Mouse (Mus musculus): ENCODE measurements at regions not wholly inside any gene's neighbourhood (a gene's known extent, or its start where the extent isn't known, plus 50 kb on each side); places are given as distances from the start of the nearest gene placed in this dataset.

- Histone ChIP-seq H3K4me3 (ENCODE audit: insufficient read depth, low read depth, low read length) (no peak overlapping the region), H3K4me1 (ENCODE audit: control insufficient read depth, insufficient read depth, insufficient read length, low read length) (no peaks in the 10 kb centered on the region), H3K27ac (replicated peaks; ENCODE audit: low read depth, low read length) (no peak overlapping the region)
These were observed 172.8 kb downstream of the Barhl2 start for GRCm38 (mm10) chr5:106285152-106285551.

- no peak overlapping the region for H3K4me3 ChIP-seq (ENCODE audit: insufficient read depth, low read depth, low read length)
- H3K4me1 ChIP-seq (ENCODE audit: control insufficient read depth, insufficient read depth, insufficient read length, low read length), result no peaks in the 10 kb centered on the region
- H3K27ac ChIP-seq (replicated peaks; ENCODE audit: low read depth, low read length), result no peak overlapping the region
These were observed 173.2 kb downstream of the Barhl2 start for GRCm38 (mm10) chr5:106284731-106285130.

- no peaks in the 10 kb centered on the region for H3K4me1 ChIP-seq (ENCODE audit: control insufficient read depth, insufficient read depth, insufficient read length, low read length)
- no peak overlapping the region for H3K4me3 ChIP-seq (ENCODE audit: insufficient read depth, low read depth, low read length)
- no peak overlapping the region for H3K27ac ChIP-seq (replicated peaks; ENCODE audit: low read depth, low read length)
These were observed 175.3 kb downstream of the Barhl2 start for GRCm38 (mm10) chr5:106282646-106283045.

- no peak overlapping the region for H3K4me3 ChIP-seq (ENCODE audit: insufficient read depth, low read depth, low read length)
- H3K27ac ChIP-seq (replicated peaks; ENCODE audit: low read depth, low read length), result no peak overlapping the region
- no peaks in the 10 kb centered on the region for H3K4me1 ChIP-seq (ENCODE audit: control insufficient read depth, insufficient read depth, insufficient read length, low read length)
These were observed 180.2 kb downstream of the Barhl2 start for GRCm38 (mm10) chr5:106277786-106278185.

GRCm38 (mm10) chr5:106277231-106277630 lies 180.7 kb downstream of the Barhl2 start:
- Histone ChIP-seq H3K27ac (replicated peaks; ENCODE audit: low read depth, low read length) (no peak overlapping the region), H3K4me3 (ENCODE audit: insufficient read depth, low read depth, low read length) (no peak overlapping the region), H3K4me1 (ENCODE audit: control insufficient read depth, insufficient read depth, insufficient read length, low read length) (no peaks in the 10 kb centered on the region)

- no peak overlapping the region for H3K4me3 ChIP-seq (ENCODE audit: insufficient read depth, low read depth, low read length)
- no peak overlapping the region for H3K27ac ChIP-seq (replicated peaks; ENCODE audit: low read depth, low read length)
- no peaks in the 10 kb centered on the region for H3K4me1 ChIP-seq (ENCODE audit: control insufficient read depth, insufficient read depth, insufficient read length, low read length)
These were observed 181.8 kb downstream of the Barhl2 start for GRCm38 (mm10) chr5:106276186-106276585.

- no peak overlapping the region for H3K27ac ChIP-seq (replicated peaks; ENCODE audit: low read depth, low read length)
- H3K4me1 ChIP-seq (ENCODE audit: control insufficient read depth, insufficient read depth, insufficient read length, low read length), result no peaks in the 10 kb centered on the region
- no peak overlapping the region for H3K4me3 ChIP-seq (ENCODE audit: insufficient read depth, low read depth, low read length)
These were observed 183.3 kb downstream of the Barhl2 start for GRCm38 (mm10) chr5:106274617-106275016.

GRCm38 (mm10) chr5:106264536-106264935 lies 193.4 kb downstream of the Barhl2 start:
- H3K27ac ChIP-seq (replicated peaks; ENCODE audit: low read depth, low read length), result no peak overlapping the region
- H3K4me1 ChIP-seq (ENCODE audit: control insufficient read depth, insufficient read depth, insufficient read length, low read length), result no peaks in the 10 kb centered on the region
- no peak overlapping the region for H3K4me3 ChIP-seq (ENCODE audit: insufficient read depth, low read depth, low read length)

GRCm38 (mm10) chr5:106257179-106257578 lies 200.8 kb downstream of the Barhl2 start:
- Histone ChIP-seq H3K4me3 (ENCODE audit: insufficient read depth, low read depth, low read length) (no peak overlapping the region), H3K27ac (replicated peaks; ENCODE audit: low read depth, low read length) (no peak overlapping the region), H3K4me1 (ENCODE audit: control insufficient read depth, insufficient read depth, insufficient read length, low read length) (no peaks in the 10 kb centered on the region)

GRCm38 (mm10) chr5:106229154-106229553 lies 228.8 kb downstream of the Barhl2 start:
- H3K27ac ChIP-seq (replicated peaks; ENCODE audit: low read depth, low read length), result no peak overlapping the region
- no peaks in the 10 kb centered on the region for H3K4me1 ChIP-seq (ENCODE audit: control insufficient read depth, insufficient read depth, insufficient read length, low read length)
- no peak overlapping the region for H3K4me3 ChIP-seq (ENCODE audit: insufficient read depth, low read depth, low read length)

GRCm38 (mm10) chr5:106224141-106224540 lies 233.8 kb downstream of the Barhl2 start:
- no peak overlapping the region for H3K4me3 ChIP-seq (ENCODE audit: insufficient read depth, low read depth, low read length)
- no peaks in the 10 kb centered on the region for H3K4me1 ChIP-seq (ENCODE audit: control insufficient read depth, insufficient read depth, insufficient read length, low read length)

GRCm38 (mm10) chr5:106209543-106209942 lies 248.4 kb downstream of the Barhl2 start:
- H3K4me1 ChIP-seq (ENCODE audit: control insufficient read depth, insufficient read depth, insufficient read length, low read length), result no peaks in the 10 kb centered on the region
- H3K27ac ChIP-seq (replicated peaks; ENCODE audit: low read depth, low read length), result no peak overlapping the region
- H3K4me3 ChIP-seq (ENCODE audit: insufficient read depth, low read depth, low read length), result no peak overlapping the region

More at GRCm38 (mm10) chr5:106224141-106224540, 233.8 kb downstream of the Barhl2 start:
- no peak overlapping the region for H3K27ac ChIP-seq (replicated peaks; ENCODE audit: low read depth, low read length)

- Histone ChIP-seq H3K27ac (replicated peaks; ENCODE audit: low read depth, low read length) (no peak overlapping the region), H3K4me1 (ENCODE audit: control insufficient read depth, insufficient read depth, insufficient read length, low read length) (no peaks in the 10 kb centered on the region), H3K4me3 (ENCODE audit: insufficient read depth, low read depth, low read length) (no peak overlapping the region)
These were observed 250.3 kb downstream of the Barhl2 start for GRCm38 (mm10) chr5:106207706-106208105.

- H3K4me1 ChIP-seq (ENCODE audit: control insufficient read depth, insufficient read depth, insufficient read length, low read length), result no peaks in the 10 kb centered on the region
- H3K27ac ChIP-seq (replicated peaks; ENCODE audit: low read depth, low read length), result no peak overlapping the region
- no peak overlapping the region for H3K4me3 ChIP-seq (ENCODE audit: insufficient read depth, low read depth, low read length)
These were observed 252.2 kb downstream of the Barhl2 start for GRCm38 (mm10) chr5:106205724-106206123.

- Histone ChIP-seq H3K4me1 (ENCODE audit: control insufficient read depth, insufficient read depth, insufficient read length, low read length) (no peaks in the 10 kb centered on the region), H3K4me3 (ENCODE audit: insufficient read depth, low read depth, low read length) (no peak overlapping the region), H3K27ac (replicated peaks; ENCODE audit: low read depth, low read length) (no peak overlapping the region)
These were observed 257.3 kb downstream of the Barhl2 start for GRCm38 (mm10) chr5:106200631-106201030.

GRCm38 (mm10) chr5:106199061-106199460 lies 258.9 kb downstream of the Barhl2 start:
- no peaks in the 10 kb centered on the region for H3K4me1 ChIP-seq (ENCODE audit: control insufficient read depth, insufficient read depth, insufficient read length, low read length)
- no peak overlapping the region for H3K27ac ChIP-seq (replicated peaks; ENCODE audit: low read depth, low read length)
- no peak overlapping the region for H3K4me3 ChIP-seq (ENCODE audit: insufficient read depth, low read depth, low read length)

GRCm38 (mm10) chr5:106191141-106191540 lies 266.8 kb downstream of the Barhl2 start:
- H3K27ac ChIP-seq (replicated peaks; ENCODE audit: low read depth, low read length), result no peak overlapping the region
- no peak overlapping the region for H3K4me3 ChIP-seq (ENCODE audit: insufficient read depth, low read depth, low read length)
- H3K4me1 ChIP-seq (ENCODE audit: control insufficient read depth, insufficient read depth, insufficient read length, low read length), result no peaks in the 10 kb centered on the region

Data from brown adipose tissue, adult 24 weeks (tissue).